ENCODE assay signal across 8 mouse cellular contexts in the genomic region with DNA sequence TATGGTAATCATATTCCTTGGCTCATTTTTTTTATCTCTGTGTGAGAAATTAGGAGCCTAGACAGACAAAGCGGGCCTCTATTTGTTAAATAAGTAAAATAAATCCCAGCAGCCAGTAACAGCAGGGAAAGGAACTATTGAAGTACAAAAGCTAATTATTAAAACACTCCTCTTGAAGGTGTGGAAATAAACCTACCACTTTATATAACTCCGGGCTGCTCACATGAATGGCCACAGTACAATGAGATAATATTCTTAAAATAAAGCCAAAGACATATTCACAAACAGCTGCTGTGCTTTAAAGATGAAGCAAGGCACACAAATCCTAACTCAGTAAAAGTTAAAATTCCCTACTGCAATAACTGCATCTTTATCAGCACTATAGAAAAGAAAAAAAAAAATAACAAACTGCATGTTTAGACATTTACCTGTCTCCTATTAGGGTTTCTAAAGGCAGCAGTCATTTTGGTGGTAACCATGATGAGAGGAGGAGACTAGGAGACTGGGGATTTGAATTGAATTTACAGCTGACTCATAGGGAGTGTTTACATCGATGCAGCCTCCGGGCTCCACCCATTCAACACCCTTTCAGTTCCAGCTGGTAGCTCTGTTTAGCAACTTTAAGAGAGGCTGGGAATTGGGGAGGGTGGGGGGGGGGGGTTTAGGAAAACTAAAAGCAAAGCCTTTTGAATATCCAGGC. TPM values are rescaled to one million over a fixed set of nuclear protein-coding genes. Genes with fewer than 3 reads are reported as not detected.
DNase-seq lines count a peak whose midpoint lies in the region; ATAC-seq and TF ChIP-seq lines count a peak whose summit lies in the region.

Evi5 (minus strand) TSS at position 547 of the 700 bp plus-strand sequence.

- H3K4me1 ChIP-seq in lung, embryonic 16.5 days (replicated peaks; ENCODE audit: control insufficient read depth, insufficient read depth, low read length), result no peaks in the 10 kb centered on the region
- no peaks in the 10 kb centered on the region for H3K4me1 ChIP-seq in kidney, postnatal 0 days (replicated peaks; ENCODE audit: insufficient read depth, low read length)
- no peaks in the 10 kb centered on the region for H3K4me1 ChIP-seq in midbrain, embryonic 10.5 days

- H3K9me3 ChIP-seq in lung, embryonic 16.5 days (ENCODE audit: control insufficient read depth, low read length), result no peaks in the 10 kb centered on the region
- no peaks in the 10 kb centered on the region for H3K9me3 ChIP-seq in kidney, postnatal 0 days (replicated peaks; ENCODE audit: low read length)
- H3K9me3 ChIP-seq in midbrain, embryonic 10.5 days (replicated peaks), result no peaks in the 10 kb centered on the region

- no peak within 1 kb of the TSS for H3K27ac ChIP-seq in lung, embryonic 16.5 days (ENCODE audit: low read length)
- peak within 1 kb of the TSS; percentile 31 for H3K27ac ChIP-seq in kidney, postnatal 0 days
- no peak within 1 kb of the TSS for H3K27ac ChIP-seq in midbrain, embryonic 10.5 days (replicated peaks)

- ATAC-seq in lung, embryonic 16.5 days (ENCODE audit: low read depth), result no peak
- no peak; the same call in 1 of the 2 replicates for ATAC-seq in kidney, postnatal 0 days (replicated peaks; ENCODE audit: low FRiP score, low read depth)

- no peak for TF ChIP-seq CTCF in kidney, postnatal 0 days (IDR thresholded peaks at IDR 0.05; ENCODE audit: low read depth)

- WGBS in lung, embryonic 16.5 days, result 31% methylated on average over 4 of the region's 4 CpGs
- 37% methylated on average over 4 of the region's 4 CpGs for WGBS in kidney, postnatal 0 days
- 46% methylated on average over 4 of the region's 4 CpGs for WGBS in midbrain, embryonic 10.5 days

- no peak within 1 kb of the TSS for H3K4me2 ChIP-seq in lung, embryonic 16.5 days (ENCODE audit: low read depth, low read length)
- H3K4me2 ChIP-seq in kidney, postnatal 0 days (ENCODE audit: low read length), result no peak within 1 kb of the TSS

- H3K4me3 ChIP-seq in lung, embryonic 16.5 days (ENCODE audit: low read length), result no peak within 1 kb of the TSS
- H3K4me3 ChIP-seq in kidney, postnatal 0 days (replicated peaks; ENCODE audit: low read depth, low read length), result no peak within 1 kb of the TSS
- no peak within 1 kb of the TSS for H3K4me3 ChIP-seq in midbrain, embryonic 10.5 days

- no peak within 1 kb of the TSS for H3K9ac ChIP-seq in lung, embryonic 16.5 days (ENCODE audit: low read length)
- no peak within 1 kb of the TSS for H3K9ac ChIP-seq in kidney, postnatal 0 days (ENCODE audit: low read depth, low read length)

- DNase-seq in lung, postnatal 4 days, result no peak
- DNase-seq in c-Kit-negative CD71-positive TER-119-positive erythroid progenitor cells, embryonic 14.5 days (ENCODE audit: low read depth, low spot score), result peak; percentile 86
- no peak for DNase-seq in gonadal fat pad, adult 2 months (ENCODE audit: low read depth)
- DNase-seq in kidney, postnatal 0 days (ENCODE audit: low spot score), result no peak
- DNase-seq in midbrain, embryonic 10.5 days (ENCODE audit: low spot score), result no peak
- no peak for DNase-seq in natural killer cell, adult 2 months (ENCODE audit: low spot score in 2 of 2)
- DNase-seq in lung, postnatal 25 days (ENCODE audit: low spot score), result no peak

- no peaks in the 10 kb centered on the region for H3K36me3 ChIP-seq in lung, embryonic 16.5 days (ENCODE audit: control insufficient read depth, insufficient read depth, low read length)
- no peaks in the 10 kb centered on the region for H3K36me3 ChIP-seq in kidney, postnatal 0 days (ENCODE audit: insufficient read depth, low read length)
- H3K36me3 ChIP-seq in midbrain, embryonic 10.5 days, result no peaks in the 10 kb centered on the region

- no peaks in the 10 kb centered on the region; the same call in 1 of the 2 replicates for H3K27me3 ChIP-seq in lung, embryonic 16.5 days (ENCODE audit: control insufficient read depth, insufficient read depth, low read depth, low read length)
- no peaks in the 10 kb centered on the region for H3K27me3 ChIP-seq in kidney, postnatal 0 days (ENCODE audit: insufficient read depth, low read length)
- peaks cover 17% of the 10 kb centered on the region for H3K27me3 ChIP-seq in midbrain, embryonic 10.5 days (ENCODE audit: low read depth, poor library complexity, severe bottlenecking)

RNA-seq across cellular contexts. Expression of gene Evi5, which starts in this region (rescaled TPM):
- polyA plus RNA-seq in lung, embryonic 16.5 days (2015; fragmentation: Nextera tagmentation; extraction: Ambion mirVana), result 57.5 and 59.3 TPM in 2 replicates
- 15.1 and 19.4 TPM in 2 replicates for polyA plus RNA-seq in gonadal fat pad, adult 2 months (2012; rRNA removed)
- polyA plus RNA-seq in kidney, postnatal 0 days (2015; fragmentation: Nextera tagmentation; extraction: Ambion mirVana), result 84.3 and 88.8 TPM in 2 replicates
- polyA plus RNA-seq in midbrain, embryonic 10.5 days (2016; fragmentation: Nextera tagmentation; extraction: Ambion mirVana), result 42.3 and 45.0 TPM in 2 replicates
